Mouse (Mus musculus) liver, postnatal 0 days (tissue): ENCODE measurements around the gene Adipor2.

Experiments
- CTCF ChIP-seq: sonication (generic); IDR thresholded peaks from 2 replicates; pipeline ENCODE4 v1.5.1; 2016; ENCODE audit warnings: antibody characterized with exemption, low read depth
- EP300 ChIP-seq: IDR thresholded peaks from 2 replicates; pipeline ENCODE4 v1.6.1; 2016; ENCODE audit warnings: antibody characterized with exemption, low read depth, mild to moderate bottlenecking

DNA sequence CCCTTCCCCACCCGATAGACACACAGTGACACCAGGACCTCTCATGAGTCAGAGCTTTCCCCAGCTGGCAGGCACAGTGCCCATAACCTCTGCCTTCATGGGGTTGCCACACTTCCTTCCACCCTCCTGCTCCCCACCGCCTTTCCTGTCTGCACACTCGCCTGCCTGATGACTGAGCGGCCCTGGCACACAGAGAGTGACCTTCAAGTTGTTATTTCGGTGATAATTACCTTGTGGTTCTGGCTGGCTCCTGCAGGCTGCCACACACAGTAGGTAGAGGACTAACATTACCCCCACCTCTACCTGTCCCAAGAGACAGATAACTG is 21.2 kb downstream of the Adipor2 start:
- TF ChIP-seq CTCF (no peak), EP300 (0 out of 2 replicates have a peak, but pooled peaks have one; percentile 10)
